Mouse (Mus musculus) MEL-GATA-1-ER (cell line): Measurements from ENCODE around the gene Rps29.

ENCODE experiments used
- DNase-seq: peaks from one replicate; pipeline ENCODE4 v3.0.0-alpha.2; 2012; ENCODE audit warnings: low read depth; ENCODE audit errors: extremely low read depth

The Rps29 gene

GRCm38 (mm10) chr12:69158765-69159577 is at the start of gene Rps29:
Rps29 (minus strand) TSS chr12:69159186.
- peak; percentile 98 for DNase-seq

GRCm38 (mm10) chr12:69208520-69208919 is 49.5 kb upstream of the Rps29 start:
- DNase-seq = no peak

- DNase-seq = no peak
Observed at GRCm38 (mm10) chr12:69207926-69208325, 48.9 kb upstream of the Rps29 start.

GRCm38 (mm10) chr12:69207396-69207795 is 48.4 kb upstream of the Rps29 start:
- no peak for DNase-seq

GRCm38 (mm10) chr12:69204052-69204833 is 45.3 kb upstream of the Rps29 start, which contains the start of gene Gm49384:
Gm49384 (minus strand) TSS chr12:69204267.
- no peak for DNase-seq

GRCm38 (mm10) chr12:69198985-69199384 is 40.0 kb upstream of the Rps29 start:
- no peak for DNase-seq

DNA sequence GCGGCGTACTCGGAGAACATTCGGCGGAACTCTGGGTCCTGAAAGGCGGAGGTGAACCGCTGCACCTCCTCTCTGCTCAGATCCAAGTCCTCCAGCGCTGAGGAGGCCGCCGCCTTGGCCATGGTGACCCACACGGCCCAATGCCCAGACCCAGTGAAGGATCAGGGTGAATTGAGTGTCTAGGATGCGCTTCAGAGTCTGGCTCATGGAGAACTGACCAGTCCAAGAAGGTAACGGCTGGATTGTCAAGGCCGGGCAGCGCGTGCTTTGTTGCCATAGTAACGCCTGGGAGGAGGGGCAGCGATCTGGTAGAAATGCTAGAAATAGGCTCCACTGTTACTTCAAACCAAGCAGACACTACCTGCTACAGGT is 39.2 kb upstream of the Rps29 start, which contains the start of gene Dnaaf2:
TSS of gene Dnaaf2 (minus strand) at position 266 of the 372 bp plus-strand sequence.
- DNase-seq = no peak

DNA sequence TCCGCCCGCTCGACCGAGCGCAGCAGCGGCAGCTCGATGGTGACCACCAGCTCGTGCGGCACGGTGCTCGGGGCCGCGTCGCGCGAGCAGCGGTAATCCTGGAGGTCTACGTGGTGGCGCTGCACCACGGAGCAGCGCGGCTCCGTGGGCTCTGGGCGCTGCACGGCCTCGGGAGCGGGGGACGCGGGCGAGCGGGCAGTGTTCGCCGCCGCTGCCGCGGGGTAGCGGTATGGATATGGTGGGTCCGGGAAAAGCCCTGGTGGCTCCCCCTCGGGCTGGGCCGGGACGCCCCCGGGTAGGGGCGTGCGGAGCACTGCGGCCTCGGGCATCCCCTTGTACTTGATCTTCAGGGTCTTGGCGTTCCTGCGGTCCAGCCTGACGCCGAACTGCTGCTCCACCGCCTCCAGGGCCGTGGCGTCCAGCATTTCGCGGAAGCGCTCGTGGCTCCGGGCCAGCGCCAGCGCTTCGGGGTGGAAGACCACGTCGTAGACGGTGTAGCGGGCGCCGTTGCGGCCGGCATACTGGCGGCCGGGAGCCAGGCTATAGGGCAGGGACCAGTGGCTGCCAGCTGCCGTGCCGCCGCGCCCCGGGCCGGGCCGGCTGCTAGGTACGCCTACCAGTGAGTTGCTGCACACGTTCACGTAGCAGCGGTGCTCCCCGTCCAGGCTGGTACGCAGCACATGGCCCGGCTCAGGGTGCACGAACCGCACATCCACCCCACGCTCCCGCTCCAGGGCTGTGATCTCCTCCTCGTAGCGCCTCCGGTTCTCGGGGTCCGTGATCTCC is 38.6 kb upstream of the Rps29 start:
- no peak for DNase-seq

DNA sequence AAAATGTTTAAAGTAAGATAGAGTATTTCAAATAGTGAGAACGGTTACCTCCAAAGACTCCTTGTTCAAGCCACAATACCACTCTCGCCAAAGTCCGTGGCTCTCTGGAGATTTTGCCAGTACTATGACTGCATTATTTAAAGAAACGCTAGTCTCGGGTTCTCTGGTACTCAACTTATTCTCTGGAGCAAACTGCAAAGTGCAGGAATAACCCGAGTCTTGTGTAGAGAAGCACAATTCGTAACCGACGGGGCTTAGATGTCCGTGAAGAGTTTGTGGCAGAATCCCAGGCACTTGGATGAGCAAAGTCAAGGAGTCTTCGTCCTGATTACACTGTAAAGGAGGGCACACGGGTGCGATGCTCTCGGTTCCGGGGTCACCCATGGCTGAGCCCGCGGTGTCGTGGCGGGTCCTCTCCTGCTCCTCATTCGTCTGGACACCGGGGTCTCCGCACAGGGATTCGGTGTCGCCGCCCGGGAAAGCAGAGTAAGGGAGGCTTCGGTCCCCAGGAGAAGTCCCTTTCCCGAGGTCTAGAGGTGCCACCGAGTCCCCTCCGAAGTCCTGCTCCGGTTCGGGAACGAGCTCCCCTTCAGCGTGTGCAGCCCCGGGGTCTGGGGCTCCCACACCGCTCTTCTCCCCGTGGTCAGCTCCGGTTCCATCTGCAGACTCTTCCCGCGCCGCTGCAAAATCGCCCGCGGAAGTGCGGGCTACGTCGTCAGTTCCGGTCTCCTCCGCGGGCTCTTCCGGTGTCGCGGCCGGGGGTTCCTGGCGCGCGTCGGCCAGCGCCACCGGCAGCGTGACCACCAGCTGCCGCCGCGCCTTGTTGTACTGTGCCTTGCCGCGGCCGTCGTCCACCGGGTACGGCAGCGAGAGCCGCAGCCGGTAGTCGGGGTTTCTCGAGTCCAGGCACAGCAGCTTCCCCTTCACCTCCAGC is 37.7 kb upstream of the Rps29 start, which contains the start of gene Gm49383:
TSS of gene Gm49383 (minus strand) at position 661 of the 934 bp plus-strand sequence.
- no peak for DNase-seq

- DNase-seq = no peak
Observed at GRCm38 (mm10) chr12:69192637-69193036, 33.7 kb upstream of the Rps29 start.

GRCm38 (mm10) chr12:69191396-69191795 is 32.4 kb upstream of the Rps29 start:
- DNase-seq = no peak

DNA sequence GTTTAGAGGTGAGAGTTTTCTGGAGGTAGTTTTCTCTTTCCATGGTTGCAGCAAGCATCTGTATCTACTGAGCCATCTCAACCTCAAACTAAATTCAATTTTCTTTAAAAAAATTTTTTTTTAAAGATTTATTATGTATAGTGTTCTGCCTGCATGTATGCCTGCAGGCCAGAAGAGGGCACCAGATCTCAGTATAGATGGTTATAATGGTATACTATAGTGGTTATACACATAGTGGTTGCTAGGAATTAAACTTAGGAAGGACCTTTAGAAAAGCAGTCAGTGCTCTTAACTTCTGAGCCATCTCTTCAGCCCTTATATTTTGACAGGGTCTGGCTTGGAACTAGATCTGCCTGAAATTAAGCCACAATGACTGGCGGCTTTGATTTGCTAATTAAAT is 31.5 kb upstream of the Rps29 start:
- DNase-seq = no peak

- no peak for DNase-seq
Observed at GRCm38 (mm10) chr12:69190074-69190473, 31.1 kb upstream of the Rps29 start.

- DNase-seq = no peak
Observed at GRCm38 (mm10) chr12:69186811-69187471, 28.0 kb upstream of the Rps29 start.

- no peak for DNase-seq
Observed at GRCm38 (mm10) chr12:69185371-69185770, 26.4 kb upstream of the Rps29 start.

GRCm38 (mm10) chr12:69184342-69185295 is 25.6 kb upstream of the Rps29 start:
- DNase-seq = no peak

- peak; percentile 94 for DNase-seq
Observed at GRCm38 (mm10) chr12:69183583-69184308, 24.8 kb upstream of the Rps29 start, which contains the start of the genes Rpl36al and Mgat2. Rpl36al (minus strand) TSS chr12:69184083. Mgat2 (plus strand) TSS chr12:69184157.

DNA sequence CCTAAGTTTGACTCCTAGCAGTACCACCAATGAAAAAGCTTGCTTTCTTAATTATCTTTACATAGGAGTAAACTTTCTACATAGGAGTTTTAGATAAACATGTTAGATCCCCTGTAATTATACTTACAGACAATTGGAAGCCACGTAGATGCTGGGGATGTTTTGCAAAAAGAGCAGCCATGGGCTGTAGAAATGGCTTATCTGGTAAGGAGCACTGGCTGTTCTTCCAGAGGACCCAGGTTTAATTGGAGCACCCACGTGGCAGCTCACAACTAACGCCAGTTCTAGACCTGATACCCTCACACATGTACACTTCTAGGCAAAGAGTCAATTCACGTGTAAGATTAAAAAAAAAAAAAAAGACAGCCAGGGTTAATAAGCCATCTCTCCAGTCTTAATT is 22.8 kb upstream of the Rps29 start:
- no peak for DNase-seq
